Mouse (Mus musculus) neural tube, embryonic 13.5 days (tissue): ENCODE results near the gene Ppm1j. TPM values are rescaled to one million over a fixed set of nuclear protein-coding genes. Genes with fewer than 3 reads are reported as not detected.

ENCODE experiments used
- ATAC-seq: fragments of 200-750 bp; cut with Nextera tagmentation; 2 replicates; pipeline ENCODE4 v1.8.0; 2017; ENCODE audit warnings: low read depth, mild to moderate bottlenecking, moderate TSS enrichment, moderate library complexity
- H3K27ac ChIP-seq: fragments of 300-500 bp; sonication (generic); replicated peaks from 2 replicates; pipeline ENCODE4 v1.5.1; 2015; ENCODE audit warnings: moderate library complexity, mild to moderate bottlenecking, inconsistent platforms
- H3K27me3 ChIP-seq: fragments of 300-500 bp; sonication (generic); 2 replicates; pipeline ENCODE4 v1.6.1; 2015; ENCODE audit warnings: mild to moderate bottlenecking, inconsistent platforms
- H3K36me3 ChIP-seq: fragments of 300-500 bp; sonication (generic); 2 replicates; pipeline ENCODE4 v1.6.1; 2015; ENCODE audit warnings: mild to moderate bottlenecking, inconsistent platforms
- H3K4me1 ChIP-seq: fragments of 300-500 bp; sonication (generic); replicated peaks from 2 replicates; pipeline ENCODE4 v1.6.1; 2015; ENCODE audit warnings: inconsistent platforms
- H3K4me2 ChIP-seq: fragments of 300-500 bp; sonication (generic); 2 replicates; pipeline ENCODE4 v1.6.1; 2015; ENCODE audit warnings: inconsistent platforms, mild to moderate bottlenecking, moderate library complexity
- H3K4me3 ChIP-seq: fragments of 300-500 bp; sonication (generic); 2 replicates; pipeline ENCODE4 v1.5.1; 2015; ENCODE audit warnings: mild to moderate bottlenecking, inconsistent platforms
- H3K9ac ChIP-seq: fragments of 300-500 bp; sonication (generic); 2 replicates; pipeline ENCODE4 v1.6.1; 2015; ENCODE audit warnings: moderate library complexity, mild to moderate bottlenecking, inconsistent platforms
- H3K9me3 ChIP-seq: fragments of 300-500 bp; sonication (generic); 2 replicates; pipeline ENCODE4 v1.6.1; 2016; ENCODE audit warnings: inconsistent platforms
- WGBS: fragments of 180-500 bp; shearing (Covaris S2); methylation state at CpG from one replicate; pipeline ENCODE4 v1.1.7; 2015; 5-methylcytosine and 5-hydroxymethylcytosine counted together
- polyA plus RNA-seq: library from polyadenylated mRNA; unstranded; fragments of >200 nt; fragmentation: Nextera tagmentation; extraction: Ambion mirVana; gene quantifications from 2 replicates; pipeline ENCODE4 v1.2.1, GENCODE M21; 2015

Gene Ppm1j
- polyA plus RNA-seq, 1 experiment from 2014 or later = 1.5 TPM

DNA sequence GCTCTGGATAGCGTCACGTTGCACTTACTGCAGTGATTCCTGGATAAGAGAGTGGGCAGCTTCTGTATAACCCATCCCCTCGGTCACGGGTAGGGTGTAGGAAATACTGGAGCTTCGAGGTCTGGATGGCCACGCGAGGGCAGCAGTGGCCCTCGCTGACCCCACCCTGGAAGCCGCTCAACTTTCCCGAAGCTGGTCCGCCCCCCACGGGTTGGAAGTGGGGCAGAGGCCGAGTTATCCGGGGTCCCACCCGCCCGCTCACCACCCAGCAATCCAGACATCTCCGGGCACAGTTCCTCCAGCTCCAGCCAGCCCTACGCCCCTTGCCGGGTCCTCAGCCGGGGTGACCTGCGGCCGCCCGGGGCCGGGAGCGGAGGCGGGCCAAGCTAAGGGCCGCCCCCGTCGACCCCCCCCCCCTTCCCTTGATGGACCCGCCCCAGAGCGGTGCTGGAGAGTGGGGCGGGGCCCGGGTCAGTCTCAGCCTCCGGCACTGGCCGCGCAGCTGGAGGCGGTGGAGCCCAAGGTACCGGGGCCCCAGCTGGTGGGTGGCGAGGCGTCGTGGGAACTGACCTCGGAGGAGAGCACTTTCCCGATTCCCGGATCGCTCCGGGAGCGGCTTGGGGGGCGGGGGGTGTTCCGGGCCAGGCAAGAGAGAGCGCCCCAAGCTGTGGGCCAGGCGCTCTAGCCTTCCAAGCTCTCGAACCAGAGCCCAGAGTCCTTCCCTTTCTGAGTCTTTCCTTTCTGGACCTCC is 7.9 kb downstream of the Ppm1j start:
- H3K4me3 ChIP-seq = peak overlapping the region; percentile 45
- WGBS = 0% methylated on average over 45 of the region's 52 CpGs
- peak overlapping the region; percentile 72 for H3K9ac ChIP-seq
- no peaks in the 10 kb centered on the region for H3K36me3 ChIP-seq
- peaks cover 35% of the 10 kb centered on the region for H3K27me3 ChIP-seq
- peaks cover 55% of the 10 kb centered on the region for H3K4me1 ChIP-seq
- H3K27ac ChIP-seq = peak overlapping the region; percentile 62
- peak; percentile 84 for ATAC-seq
- no peaks in the 10 kb centered on the region for H3K9me3 ChIP-seq
- H3K4me2 ChIP-seq = peak overlapping the region; percentile 86

DNA sequence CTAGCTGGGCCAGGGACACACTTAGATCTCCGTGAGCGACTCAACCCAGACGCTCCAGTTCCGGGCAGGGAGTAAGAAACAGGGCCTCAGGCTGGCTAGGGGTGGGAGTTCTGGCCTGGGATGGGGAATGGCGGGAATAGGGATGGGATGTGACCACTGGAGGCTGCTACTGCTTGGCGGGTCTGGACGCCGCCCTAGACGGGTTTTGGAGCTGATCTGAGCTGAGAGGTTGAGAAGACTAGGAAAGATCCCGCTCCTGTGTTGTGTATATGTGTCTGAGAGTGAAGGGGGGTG is 8.4 kb downstream of the Ppm1j start:
- peak overlapping the region; percentile 86 for H3K4me2 ChIP-seq
- peak overlapping the region; percentile 45 for H3K4me3 ChIP-seq
- no peaks in the 10 kb centered on the region for H3K9me3 ChIP-seq
- peak overlapping the region; percentile 62 for H3K27ac ChIP-seq
- 3% methylated on average over 10 of the region's 10 CpGs for WGBS
- peaks cover 30% of the 10 kb centered on the region for H3K27me3 ChIP-seq
- ATAC-seq = peak; percentile 24; the same call in 1 of the 2 replicates
- H3K4me1 ChIP-seq = peaks cover 61% of the 10 kb centered on the region
- peak overlapping the region; percentile 72 for H3K9ac ChIP-seq
- H3K36me3 ChIP-seq = no peaks in the 10 kb centered on the region

DNA sequence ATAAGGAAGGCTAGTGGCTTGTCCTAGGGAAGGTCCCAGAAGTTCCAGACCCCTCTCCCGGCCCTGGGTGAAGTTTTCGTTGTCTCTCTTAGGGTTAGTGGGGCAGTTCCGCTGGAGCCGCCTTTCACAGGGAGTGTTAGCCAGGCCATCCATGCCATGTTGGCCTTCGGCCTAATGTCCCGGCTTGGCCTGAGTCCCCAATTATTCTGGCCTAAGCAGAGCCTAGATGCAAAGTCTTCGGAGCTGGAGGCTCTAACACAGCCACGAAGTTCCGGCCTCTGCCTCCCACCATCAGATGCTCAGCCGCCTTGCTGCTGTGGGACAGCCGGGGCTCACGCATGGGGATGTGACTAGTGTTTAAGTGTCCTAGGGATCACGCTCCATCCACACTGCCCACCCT is 9.0 kb downstream of the Ppm1j start:
- peak overlapping the region; percentile 45 for H3K4me3 ChIP-seq
- WGBS = 42% methylated on average over 13 of the region's 13 CpGs
- H3K9ac ChIP-seq = peak overlapping the region; percentile 72
- no peaks in the 10 kb centered on the region for H3K9me3 ChIP-seq
- ATAC-seq = no peak
- H3K4me1 ChIP-seq = peaks cover 66% of the 10 kb centered on the region
- peak overlapping the region; percentile 86 for H3K4me2 ChIP-seq
- H3K36me3 ChIP-seq = no peaks in the 10 kb centered on the region
- H3K27me3 ChIP-seq = peaks cover 24% of the 10 kb centered on the region
- peak overlapping the region; percentile 62 for H3K27ac ChIP-seq

DNA sequence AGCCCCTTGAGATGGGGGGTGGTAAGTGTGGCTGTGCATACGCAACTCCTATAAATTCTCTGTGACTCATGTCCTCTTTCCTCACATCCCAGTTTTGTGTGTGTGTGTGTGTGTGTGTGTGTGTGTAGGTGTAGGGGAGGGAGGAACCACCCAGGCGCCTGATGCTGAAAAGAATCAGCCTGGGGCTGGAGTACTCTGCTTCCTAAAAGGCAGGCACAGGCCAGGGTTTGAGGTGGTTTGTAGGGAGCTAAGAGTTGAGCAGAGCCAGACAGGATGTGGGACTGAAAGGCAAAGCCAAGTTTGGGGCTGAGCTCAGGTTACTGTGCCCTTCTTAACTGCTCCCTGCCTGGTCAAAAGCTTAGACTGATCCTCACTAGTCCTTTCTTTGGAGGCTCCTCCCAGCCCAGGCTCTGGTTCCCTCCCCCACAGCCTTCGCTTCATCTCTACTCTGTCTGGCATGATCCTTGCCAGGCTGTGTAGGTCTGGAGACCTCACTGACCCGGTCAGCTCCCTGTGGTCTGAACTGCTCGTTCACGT is 9.6 kb downstream of the Ppm1j start:
- peaks cover 18% of the 10 kb centered on the region for H3K27me3 ChIP-seq
- 0 out of 2 replicates have a peak, but pooled peaks cover 3% of the 10 kb centered on the region for H3K36me3 ChIP-seq
- peak overlapping the region; percentile 72 for H3K9ac ChIP-seq
- H3K27ac ChIP-seq = peak overlapping the region; percentile 62
- 25% methylated on average over 6 of the region's 6 CpGs for WGBS
- ATAC-seq = 0 out of 2 replicates have a peak, but pooled peaks have one; percentile 8
- peak overlapping the region; percentile 86 for H3K4me2 ChIP-seq
- H3K4me1 ChIP-seq = peaks cover 73% of the 10 kb centered on the region
- H3K9me3 ChIP-seq = no peaks in the 10 kb centered on the region
- H3K4me3 ChIP-seq = peak overlapping the region; percentile 45

DNA sequence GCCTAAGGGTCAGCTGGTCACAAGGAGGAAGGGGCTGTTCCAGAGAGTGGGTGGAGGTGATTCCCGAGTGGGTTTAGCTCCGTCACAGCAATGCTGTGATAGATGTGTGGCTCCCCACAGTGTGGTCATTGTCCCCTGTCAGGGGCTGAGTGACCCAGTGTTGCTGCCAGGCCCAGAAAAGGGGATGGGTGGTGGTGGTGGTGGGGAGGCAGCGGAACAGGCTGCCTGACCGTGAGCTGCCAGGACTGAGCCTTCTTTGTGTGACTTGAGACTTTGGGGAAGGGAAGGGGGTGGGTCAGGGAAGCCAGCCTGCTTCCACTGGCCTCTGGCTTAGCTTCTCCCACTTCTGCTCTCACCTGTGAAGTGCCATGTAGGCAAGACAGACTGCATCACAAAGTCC is 10.2 kb downstream of the Ppm1j start:
- WGBS = 26% methylated on average over 4 of the region's 4 CpGs
- peak overlapping the region; percentile 62 for H3K27ac ChIP-seq
- H3K4me3 ChIP-seq = peak overlapping the region; percentile 45
- peaks cover 78% of the 10 kb centered on the region for H3K4me1 ChIP-seq
- H3K4me2 ChIP-seq = peak overlapping the region; percentile 86
- no peaks in the 10 kb centered on the region for H3K9me3 ChIP-seq
- peak overlapping the region; percentile 72; the same call in 1 of the 2 replicates for H3K9ac ChIP-seq
- no peak for ATAC-seq
- H3K27me3 ChIP-seq = peaks cover 13% of the 10 kb centered on the region
- 0 out of 2 replicates have a peak, but pooled peaks cover 8% of the 10 kb centered on the region for H3K36me3 ChIP-seq

DNA sequence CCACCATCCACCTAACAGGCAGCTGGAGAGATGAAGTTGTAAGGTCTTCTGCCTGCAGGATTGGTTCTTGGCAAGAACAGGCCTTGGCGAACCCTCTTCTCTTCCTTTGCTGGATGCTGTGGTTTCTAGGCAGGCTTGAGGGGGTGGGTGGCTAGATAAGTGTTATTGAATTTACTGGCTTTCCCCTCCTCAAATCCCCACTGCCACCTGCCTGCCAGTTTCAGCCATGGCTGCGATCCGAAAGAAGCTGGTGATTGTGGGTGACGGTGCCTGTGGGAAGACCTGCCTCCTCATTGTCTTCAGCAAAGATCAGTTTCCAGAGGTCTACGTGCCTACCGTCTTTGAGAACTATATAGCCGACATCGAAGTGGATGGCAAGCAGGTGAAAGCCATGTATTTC is 10.8 kb downstream of the Ppm1j start:
- Histone ChIP-seq H3K4me3 (no peak overlapping the region), H3K9ac (no peak overlapping the region), H3K36me3 (0 out of 2 replicates have a peak, but pooled peaks cover 11% of the 10 kb centered on the region), H3K9me3 (no peaks in the 10 kb centered on the region), H3K4me1 (peaks cover 81% of the 10 kb centered on the region), H3K4me2 (peak overlapping the region; percentile 86; the same call in 1 of the 2 replicates), H3K27ac (no peak overlapping the region), H3K27me3 (peaks cover 11% of the 10 kb centered on the region; the same call in 1 of the 2 replicates)
- WGBS = 93% methylated on average over 8 of the region's 8 CpGs
- ATAC-seq = no peak

DNA sequence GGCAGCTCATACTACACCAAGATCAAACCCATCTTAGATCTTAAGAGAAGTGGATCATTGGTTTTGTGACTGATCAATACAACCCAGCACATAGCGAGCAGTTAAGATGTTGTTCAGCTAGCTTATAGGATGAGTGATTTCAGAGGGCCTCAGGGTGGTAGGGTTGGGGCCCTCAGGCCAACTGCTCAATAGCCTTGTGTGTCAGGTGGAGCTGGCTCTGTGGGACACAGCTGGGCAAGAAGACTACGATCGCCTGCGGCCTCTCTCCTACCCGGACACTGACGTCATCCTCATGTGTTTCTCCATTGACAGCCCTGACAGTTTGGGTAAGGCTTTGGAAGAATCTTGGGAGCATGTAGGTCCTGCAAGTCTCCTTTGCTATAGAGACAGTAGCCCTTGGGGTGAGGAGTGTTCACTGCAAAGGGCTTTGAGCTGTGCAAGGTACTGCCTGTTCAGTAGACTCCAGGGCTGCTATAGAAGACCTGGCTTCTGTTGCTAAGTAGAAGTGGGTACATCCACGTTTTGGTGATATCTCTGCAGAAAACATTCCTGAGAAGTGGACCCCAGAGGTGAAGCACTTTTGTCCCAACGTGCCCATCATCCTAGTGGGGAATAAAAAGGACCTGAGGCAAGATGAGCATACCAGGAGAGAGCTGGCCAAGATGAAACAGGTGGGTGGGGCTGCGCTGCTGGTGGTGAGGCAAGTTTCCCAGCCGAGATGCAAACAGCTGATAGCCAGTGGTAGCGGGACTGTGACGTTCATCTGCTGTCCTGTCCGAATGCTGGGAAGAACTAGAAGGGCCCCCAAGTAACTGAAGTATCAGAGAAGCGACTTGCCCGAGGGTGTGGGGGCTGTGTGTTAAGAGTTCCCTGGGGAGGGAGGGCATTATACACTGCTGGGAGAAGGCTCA is 11.8 kb downstream of the Ppm1j start:
- H3K4me1 ChIP-seq = peaks cover 81% of the 10 kb centered on the region
- no peak for ATAC-seq

DNA sequence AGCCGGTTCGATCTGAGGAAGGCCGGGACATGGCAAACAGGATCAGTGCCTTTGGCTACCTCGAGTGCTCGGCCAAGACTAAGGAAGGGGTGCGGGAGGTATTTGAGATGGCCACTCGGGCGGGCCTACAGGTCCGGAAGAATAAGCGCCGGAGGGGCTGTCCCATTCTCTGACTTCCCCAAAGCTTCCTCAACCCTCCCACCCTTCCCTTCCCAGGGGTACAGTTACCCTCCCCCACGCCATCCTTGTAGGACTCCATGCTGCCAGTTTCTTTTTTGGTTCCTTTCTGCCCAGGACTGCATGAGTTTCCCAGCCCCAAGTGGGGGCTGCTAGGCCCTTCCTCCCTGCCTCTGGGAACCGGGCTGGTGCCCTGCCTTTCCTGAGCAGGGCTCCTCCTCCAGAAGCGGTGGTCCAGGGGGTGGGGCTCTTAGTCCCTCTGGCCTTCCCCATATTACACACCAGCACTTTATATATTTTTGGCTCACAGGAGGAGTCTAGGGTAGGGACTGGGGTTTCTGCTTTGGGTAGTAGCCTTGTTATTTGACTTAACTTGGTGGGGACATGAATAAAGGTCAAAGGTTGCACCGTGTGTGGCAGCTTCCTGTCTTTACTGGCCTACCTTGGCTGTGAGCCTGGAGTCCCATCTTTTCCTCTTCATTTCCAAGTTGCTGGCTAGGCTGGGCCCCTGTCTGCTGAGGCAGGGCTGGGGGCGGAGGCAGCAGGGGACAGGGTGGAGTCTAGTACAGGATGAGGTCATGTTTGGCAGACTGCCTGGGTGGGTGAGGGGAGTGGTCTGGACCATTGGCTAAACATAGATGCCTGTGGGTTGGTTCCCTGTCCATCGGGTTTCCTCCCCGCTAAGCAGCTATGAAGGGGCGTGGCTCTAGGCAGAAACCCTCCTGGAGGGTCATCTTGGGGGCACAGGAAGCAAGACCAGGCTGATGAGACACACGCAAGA is 13.3 kb downstream of the Ppm1j start:
- peak; percentile 89 for ATAC-seq

More for the DNA sequence above, 11.8 kb downstream of the Ppm1j start:
- Histone ChIP-seq H3K4me2 (no peak overlapping the region), H3K27ac (0 out of 2 replicates have a peak overlapping the region, but pooled peaks have one; percentile 83), H3K4me3 (no peak overlapping the region), H3K27me3 (peaks cover 11% of the 10 kb centered on the region; the same call in 1 of the 2 replicates), H3K9me3 (no peaks in the 10 kb centered on the region), H3K36me3 (0 out of 2 replicates have a peak, but pooled peaks cover 18% of the 10 kb centered on the region), H3K9ac (no peak overlapping the region)
- 74% methylated on average over 15 of the region's 15 CpGs for whole genome bisulfite sequencing

DNA sequence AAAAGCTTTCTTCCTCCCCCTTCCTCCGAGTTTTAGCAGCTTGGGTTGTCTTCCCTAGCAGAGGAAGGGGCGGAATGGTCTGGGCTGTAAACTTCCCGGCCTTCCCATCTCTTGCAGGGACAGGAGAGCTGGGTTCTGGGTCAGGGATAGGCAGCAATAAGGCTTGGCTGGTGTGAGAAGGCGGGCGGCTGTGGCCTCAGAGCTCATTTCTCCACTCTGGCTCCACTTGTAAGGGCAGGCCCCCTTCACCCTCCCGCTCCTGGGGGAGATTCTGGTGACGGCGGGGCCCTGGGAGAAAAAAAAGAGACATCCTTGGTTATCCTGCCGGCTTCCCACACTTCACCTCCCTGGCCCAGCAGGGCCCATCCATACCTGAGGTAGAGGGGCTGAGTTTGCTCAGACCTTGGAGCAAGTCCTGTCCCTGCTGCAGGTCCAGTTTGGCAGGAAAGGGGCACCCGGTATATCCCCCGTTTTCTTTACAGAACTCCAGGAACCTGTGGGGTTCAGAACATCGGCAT is 14.2 kb downstream of the Ppm1j start:
- H3K4me1 ChIP-seq = peaks cover 62% of the 10 kb centered on the region
- peak overlapping the region; percentile 83 for H3K27ac ChIP-seq
- no peaks in the 10 kb centered on the region for H3K9me3 ChIP-seq
- peaks cover 1% of the 10 kb centered on the region; the same call in 1 of the 2 replicates for H3K27me3 ChIP-seq
- H3K36me3 ChIP-seq = peaks cover 25% of the 10 kb centered on the region; the same call in 1 of the 2 replicates
- H3K9ac ChIP-seq = no peak overlapping the region
- H3K4me2 ChIP-seq = no peak overlapping the region
- ATAC-seq = no peak
- 51% methylated on average over 12 of the region's 12 CpGs for WGBS
- H3K4me3 ChIP-seq = no peak overlapping the region

More for the DNA sequence above, 13.3 kb downstream of the Ppm1j start:
- Histone ChIP-seq H3K36me3 (0 out of 2 replicates have a peak, but pooled peaks cover 18% of the 10 kb centered on the region), H3K27ac (peak overlapping the region; percentile 83), H3K9me3 (no peaks in the 10 kb centered on the region), H3K4me3 (no peak overlapping the region), H3K9ac (no peak overlapping the region), H3K4me1 (peaks cover 71% of the 10 kb centered on the region), H3K4me2 (0 out of 2 replicates have a peak overlapping the region, but pooled peaks have one; percentile 16), H3K27me3 (peaks cover 10% of the 10 kb centered on the region; the same call in 1 of the 2 replicates)
- 54% methylated on average over 20 of the region's 20 CpGs for WGBS

DNA sequence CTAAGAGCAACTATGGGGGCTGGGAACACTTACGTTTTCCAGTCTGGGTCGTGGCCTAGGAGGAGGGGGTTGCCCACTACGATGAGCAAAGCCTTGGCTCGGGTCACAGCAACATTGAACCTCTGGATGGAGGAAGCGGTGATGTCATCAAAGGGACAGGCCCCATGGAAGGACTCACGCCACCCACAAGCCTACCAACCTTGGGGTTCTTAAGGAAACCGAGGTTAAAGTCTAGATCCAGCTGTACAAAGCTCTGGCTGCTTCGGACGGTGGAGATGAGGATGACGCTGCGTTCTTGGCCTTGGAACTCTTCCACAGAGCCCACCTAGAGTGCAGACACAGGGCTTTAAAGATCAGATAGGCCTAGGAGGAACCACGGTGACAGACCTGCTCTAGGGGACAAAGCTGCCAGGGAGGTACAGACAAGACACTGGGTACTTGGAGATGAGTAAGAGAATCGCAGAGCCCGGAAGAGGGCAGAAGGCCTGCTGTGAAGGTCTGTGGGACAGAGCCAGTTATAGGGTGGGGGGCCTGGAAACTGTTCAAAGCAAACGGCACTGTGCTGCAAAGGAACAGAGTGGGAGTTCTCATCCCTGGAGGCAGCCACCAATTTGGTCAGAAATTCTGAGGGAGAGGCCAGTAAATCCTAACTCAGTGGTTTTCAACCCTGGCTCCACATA is 14.9 kb downstream of the Ppm1j start:
- Histone ChIP-seq H3K4me3 (no peak overlapping the region), H3K9me3 (no peaks in the 10 kb centered on the region), H3K4me1 (peaks cover 54% of the 10 kb centered on the region), H3K27ac (peak overlapping the region; percentile 83; the same call in 1 of the 2 replicates), H3K9ac (no peak overlapping the region), H3K36me3 (peaks cover 33% of the 10 kb centered on the region; the same call in 1 of the 2 replicates), H3K27me3 (no peaks in the 10 kb centered on the region), H3K4me2 (no peak overlapping the region)
- WGBS = 56% methylated on average over 15 of the region's 15 CpGs
- ATAC-seq = no peak
